Mouse (Mus musculus): ENCODE data around the gene Recql.
A peak's percentile ranks its signal among the peaks of the same experiment; 100 is the strongest.
"Not testable (repeated sequence)": the region's sequence is repeated elsewhere in the genome, so short reads cannot be mapped to it uniquely, and the experiment has no call there.

The Recql gene

DNA sequence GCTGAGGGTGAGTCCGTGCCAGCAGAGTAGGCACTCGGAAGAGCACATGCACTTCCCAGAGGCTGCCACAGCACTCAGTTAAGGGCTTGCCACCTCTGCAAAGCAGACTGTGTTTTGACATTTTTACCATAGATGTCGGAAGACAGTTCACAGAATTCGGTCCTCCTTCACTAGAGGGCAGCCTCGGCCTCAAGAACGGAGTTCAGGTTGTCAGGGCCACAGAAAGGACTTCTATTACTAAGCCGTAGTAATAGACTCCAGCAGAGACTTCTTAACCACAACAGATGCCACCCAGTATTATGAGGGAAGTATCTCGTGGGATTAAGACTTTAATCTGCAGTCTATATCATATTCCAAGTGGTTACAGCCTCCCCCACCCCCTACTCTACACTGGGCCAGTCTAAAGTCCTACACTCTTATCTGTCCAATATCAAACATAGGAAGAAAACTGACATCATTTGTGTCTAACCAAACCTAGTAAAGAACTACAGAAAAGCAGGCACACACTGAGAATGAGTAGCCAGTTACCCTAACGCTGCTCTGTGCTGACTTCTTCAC lies 23.8 kb downstream of the Recql start:
- peak; percentile 35 for DNase-seq

GRCm38 (mm10) chr6:142362036-142362435 lies 24.9 kb downstream of the Recql start:
- DNase-seq = no peak

DNA sequence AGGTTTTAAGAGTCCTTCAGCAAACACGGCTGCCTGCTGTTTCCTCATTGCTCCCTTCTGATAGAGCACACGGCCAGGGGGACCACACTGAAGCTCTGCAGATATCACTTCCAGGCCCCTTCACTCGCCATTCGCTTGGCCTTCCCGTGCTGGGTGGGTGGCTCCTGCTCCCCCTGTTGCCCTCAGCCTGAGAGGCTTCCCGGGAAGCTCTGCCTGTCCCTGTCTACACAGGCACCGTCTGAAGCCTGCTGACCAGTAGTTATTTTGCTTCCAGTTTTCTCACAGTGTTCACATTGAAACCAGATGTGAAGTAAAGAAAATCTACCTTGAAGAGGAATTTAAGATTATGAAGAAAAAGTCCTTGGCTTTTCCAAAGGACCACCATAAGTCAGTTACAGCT lies 29.8 kb downstream of the Recql start:
- DNase-seq = no peak

DNA sequence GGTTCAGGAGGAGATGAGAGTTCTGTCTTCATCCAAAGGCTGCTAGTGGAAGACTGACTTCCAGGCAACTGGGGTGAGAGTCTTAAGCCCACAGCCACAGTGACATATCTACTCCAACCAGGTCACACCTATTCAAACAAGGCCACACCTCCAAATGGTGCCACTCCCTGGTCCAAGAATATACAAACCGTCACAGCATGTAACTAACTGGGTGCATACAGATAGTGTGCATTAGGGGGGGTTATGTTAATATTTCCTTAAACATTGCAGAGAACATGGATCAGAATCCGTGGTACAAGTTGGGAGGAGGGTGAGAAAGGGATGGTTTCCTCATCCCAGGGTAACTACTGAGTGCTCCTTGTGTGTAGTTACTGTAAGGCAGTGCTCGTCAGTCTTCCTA lies 34.8 kb downstream of the Recql start:
- DNase-seq = not testable (repeated sequence)

GRCm38 (mm10) chr6:142347431-142348385 lies 39.2 kb downstream of the Recql start:
- DNase-seq = no peak

- DNase-seq = no peak
Measured at GRCm38 (mm10) chr6:142346181-142347110, 40.4 kb downstream of the Recql start.

DNA sequence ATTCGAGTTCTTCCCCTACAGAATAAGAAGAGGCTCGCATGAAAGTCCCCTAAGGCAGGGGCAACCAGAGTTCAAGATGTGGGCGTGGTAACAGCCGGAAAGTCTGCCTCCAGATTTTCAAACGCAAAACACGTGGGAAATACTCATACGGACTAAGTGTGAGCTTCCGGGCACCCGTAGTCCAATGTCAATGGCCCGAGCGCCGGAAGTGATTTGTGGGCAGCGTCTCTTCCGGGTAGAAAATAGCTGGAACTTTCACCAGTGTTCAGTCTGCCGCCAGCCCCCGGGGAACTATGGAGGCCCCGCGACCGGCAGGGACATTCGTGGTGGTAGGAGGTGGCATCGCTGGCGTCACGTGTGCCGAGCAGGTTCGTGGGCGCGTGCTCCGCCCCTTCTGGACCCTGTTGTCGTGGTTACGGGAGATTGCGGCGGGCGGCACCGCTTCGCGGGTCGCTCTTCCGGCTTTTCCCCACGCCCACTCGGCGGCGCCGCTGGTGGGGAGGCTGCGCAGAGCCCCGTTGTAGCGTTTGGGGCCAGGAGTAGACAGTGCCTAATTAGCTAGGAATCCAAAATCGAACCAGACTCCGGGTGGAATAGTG lies 41.3 kb downstream of the Recql start, which contains the start of gene Pyroxd1:
Gene Pyroxd1 (plus strand): TSS at position 215 of the 599 bp plus-strand sequence.
- peak; percentile 97 for DNase-seq

DNA sequence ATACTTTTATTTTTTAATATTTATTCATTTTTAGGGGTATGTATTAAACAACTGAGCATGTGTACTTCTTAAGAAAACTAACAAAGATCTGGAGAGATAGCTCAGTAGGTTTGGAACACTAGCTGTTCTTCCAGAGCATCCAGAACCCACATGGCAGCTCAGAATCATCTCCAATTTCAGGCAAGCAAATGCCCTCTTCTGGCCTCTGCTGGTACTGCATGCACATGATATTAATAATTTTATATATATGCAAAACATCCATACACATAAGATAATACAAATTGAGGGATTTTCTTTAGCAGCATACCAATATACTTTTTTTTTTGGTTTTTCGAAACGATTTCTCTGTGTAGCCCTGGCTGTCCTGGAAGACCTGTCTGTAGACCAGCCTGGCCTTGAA lies 43.3 kb downstream of the Recql start:
- DNase-seq = peak; percentile 47

DNA sequence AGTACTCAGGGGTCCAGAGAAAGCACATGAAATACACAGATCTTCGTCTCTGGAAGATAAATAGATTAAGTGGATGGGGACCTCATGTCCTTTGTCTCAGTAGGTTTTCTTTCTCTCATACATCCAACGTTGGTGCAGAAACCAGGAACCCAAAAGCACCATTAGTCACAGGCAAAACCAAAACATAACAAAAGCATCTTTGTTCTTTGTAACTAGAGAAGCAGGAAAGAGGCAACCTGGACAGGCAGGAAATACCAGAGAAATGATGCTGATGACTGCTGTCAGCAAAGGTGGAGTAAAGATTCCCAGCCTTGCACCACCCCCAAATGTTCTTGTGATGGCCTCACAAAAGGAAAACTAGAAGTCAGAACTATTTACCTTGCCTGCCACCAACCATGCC lies 47.3 kb downstream of the Recql start:
- no peak for DNase-seq

GRCm38 (mm10) chr6:142338961-142339360 lies 47.9 kb downstream of the Recql start:
- DNase-seq = no peak

- DNase-seq = no peak
Measured at GRCm38 (mm10) chr6:142329201-142329600, 57.7 kb downstream of the Recql start.

GRCm38 (mm10) chr6:142326598-142326997 lies 60.3 kb downstream of the Recql start:
- DNase-seq = no peak

GRCm38 (mm10) chr6:142322881-142323280 lies 64.0 kb downstream of the Recql start, which contains the start of gene Slco1a5:
Slco1a5 (minus strand) TSS chr6:142322981.
- no peak for DNase-seq

GRCm38 (mm10) chr6:142317106-142317505 lies 69.8 kb downstream of the Recql start:
- no peak for DNase-seq

- no peak for DNase-seq
Measured at GRCm38 (mm10) chr6:142314285-142314684, 72.6 kb downstream of the Recql start.

GRCm38 (mm10) chr6:142305076-142305475 lies 81.8 kb downstream of the Recql start:
- DNase-seq = no peak

Data from embryo, embryonic 11 days (tissue).